Mouse (Mus musculus) heart, postnatal 14 days (tissue): ENCODE data around the gene Gfap. TPM values are rescaled to one million over a fixed set of nuclear protein-coding genes. Genes with fewer than 3 reads are reported as not detected.

Experiments used
- DNase-seq, 2 experiments: peaks; one replicate each; pipeline ENCODE4 v3.0.0; 2021 to 2022
- intact Hi-C: fragments of 180-260 bp; cut with DNase I; formaldehyde crosslinking; loops from one replicate; pipeline ENCODE4 v1.15.1; 2025
- total RNA-seq, 2 experiments: library from RNA; stranded (reverse); gene quantifications; 2 replicates each; pipeline ENCODE4 v1.2.3; 2021

The Gfap gene
- total RNA-seq, 2 experiments from 2014 or later: 0.15 to 0.36 TPM

DNA sequence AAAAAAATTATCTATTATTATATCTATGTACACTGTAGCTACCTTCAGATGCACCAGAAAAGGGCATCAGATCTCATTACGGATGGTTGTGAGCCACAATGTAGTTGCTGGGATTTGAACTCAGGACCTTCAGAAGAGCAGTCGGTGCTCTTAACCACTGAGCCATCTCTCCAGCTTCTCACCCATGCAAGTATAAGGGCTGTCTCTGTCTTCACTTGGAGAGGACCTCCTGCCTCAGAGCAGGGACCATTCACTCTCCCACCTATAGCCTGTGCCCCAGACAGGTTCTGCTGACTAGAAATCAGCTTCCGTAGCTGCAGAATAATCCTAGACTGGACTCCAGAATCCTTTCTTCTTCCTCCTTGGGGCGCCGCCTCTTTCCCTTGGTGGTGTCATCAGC lies 1.4 kb upstream of the Gfap start:
- DNase-seq: no peak
- intact Hi-C loops: loop anchor here (10.0 kb wide), 1 partner anchor 253 kb away; no protein-coding TSS in a partner anchor

DNA sequence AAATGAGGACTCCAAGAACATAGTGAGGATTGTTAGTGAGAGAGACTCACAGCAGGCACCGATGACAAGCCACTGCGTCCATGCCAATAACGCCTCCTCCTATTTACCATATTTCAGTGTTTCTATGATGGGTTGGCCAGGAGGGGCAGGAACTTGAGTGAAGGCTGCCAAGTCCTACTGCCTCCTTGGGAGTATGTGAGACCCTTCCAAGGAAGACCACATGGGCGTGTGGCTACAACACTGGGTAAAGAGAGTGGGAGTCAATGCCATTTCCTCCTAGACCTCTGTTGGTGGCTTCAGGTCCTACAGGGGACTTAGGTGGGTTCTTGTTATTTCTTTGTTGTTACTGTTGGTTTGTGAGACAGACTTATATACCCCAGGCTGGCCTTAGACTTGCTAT lies 487 bp upstream of the Gfap start:
- intact Hi-C loops: loop anchor here (2.0 to 10.0 kb wide), 2 partner anchors 152 to 254 kb away; no protein-coding TSS in a partner anchor
- no peak for DNase-seq

DNA sequence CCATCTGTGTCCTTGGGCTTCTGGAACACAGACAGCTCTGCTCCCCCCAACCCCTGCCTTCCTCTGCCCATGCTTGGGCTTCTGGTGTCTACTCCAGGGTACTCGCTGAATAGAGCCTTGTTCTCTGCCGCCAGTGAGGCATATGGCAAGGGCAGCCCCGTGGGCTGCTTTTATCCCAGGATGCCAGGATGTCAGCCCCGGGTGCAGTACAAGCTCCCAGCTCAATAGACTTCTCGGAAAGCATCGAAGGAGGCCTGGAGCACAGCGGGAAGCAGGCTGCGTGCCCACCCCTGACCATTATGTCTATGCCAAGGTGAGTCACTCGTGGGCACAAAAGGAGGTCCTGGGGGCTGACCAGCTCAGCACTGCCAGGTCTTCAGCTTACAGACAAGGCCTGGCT lies 2.3 kb downstream of the Gfap start:
- intact Hi-C loops: no loop called here
- DNase-seq: no peak

DNA sequence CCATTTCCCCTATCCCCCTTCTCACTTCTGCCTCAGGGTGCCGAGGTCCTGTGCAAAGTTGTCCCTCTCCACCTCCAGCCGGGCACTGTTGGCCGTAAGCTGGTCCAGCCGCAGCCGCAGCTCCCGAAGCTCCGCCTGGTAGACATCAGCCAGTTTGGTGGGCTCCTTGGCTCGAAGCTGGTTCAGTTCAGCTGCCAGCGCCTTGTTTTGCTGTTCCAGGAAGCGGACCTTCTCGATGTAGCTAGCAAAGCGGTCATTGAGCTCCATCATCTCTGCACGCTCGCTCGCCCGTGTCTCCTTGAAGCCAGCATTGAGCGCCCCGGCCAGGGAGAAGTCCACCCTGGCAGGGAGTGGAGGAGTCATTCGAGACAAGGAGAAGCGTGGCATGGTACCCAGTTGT lies 4.1 kb downstream of the Gfap start:
- no peak for DNase-seq
- intact Hi-C loops: no loop called here

DNA sequence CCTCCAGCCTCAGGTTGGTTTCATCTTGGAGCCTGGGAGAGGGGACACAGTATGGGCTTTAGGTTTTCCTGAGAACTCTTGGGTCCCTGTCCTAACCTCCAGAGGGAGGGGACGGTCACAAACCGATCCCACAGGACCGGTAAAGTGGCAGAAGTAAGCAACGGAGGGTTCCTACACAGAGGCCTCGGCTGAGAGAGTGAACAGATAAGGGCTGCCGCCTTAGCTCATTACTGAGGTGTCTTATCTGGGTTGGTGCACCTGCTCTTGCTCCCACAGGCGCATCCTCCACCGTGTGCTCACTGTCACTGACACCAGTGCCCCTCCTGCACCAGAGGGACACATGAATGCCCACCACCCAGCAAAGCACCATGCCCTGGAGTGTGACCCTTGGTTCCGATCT lies 4.9 kb downstream of the Gfap start:
- no peak for DNase-seq
- intact Hi-C loops: no loop called here

GRCm38 (mm10) chr11:102894716-102895115 lies 6.0 kb downstream of the Gfap start:
- intact Hi-C loops: no loop called here
- no peak for DNase-seq

DNA sequence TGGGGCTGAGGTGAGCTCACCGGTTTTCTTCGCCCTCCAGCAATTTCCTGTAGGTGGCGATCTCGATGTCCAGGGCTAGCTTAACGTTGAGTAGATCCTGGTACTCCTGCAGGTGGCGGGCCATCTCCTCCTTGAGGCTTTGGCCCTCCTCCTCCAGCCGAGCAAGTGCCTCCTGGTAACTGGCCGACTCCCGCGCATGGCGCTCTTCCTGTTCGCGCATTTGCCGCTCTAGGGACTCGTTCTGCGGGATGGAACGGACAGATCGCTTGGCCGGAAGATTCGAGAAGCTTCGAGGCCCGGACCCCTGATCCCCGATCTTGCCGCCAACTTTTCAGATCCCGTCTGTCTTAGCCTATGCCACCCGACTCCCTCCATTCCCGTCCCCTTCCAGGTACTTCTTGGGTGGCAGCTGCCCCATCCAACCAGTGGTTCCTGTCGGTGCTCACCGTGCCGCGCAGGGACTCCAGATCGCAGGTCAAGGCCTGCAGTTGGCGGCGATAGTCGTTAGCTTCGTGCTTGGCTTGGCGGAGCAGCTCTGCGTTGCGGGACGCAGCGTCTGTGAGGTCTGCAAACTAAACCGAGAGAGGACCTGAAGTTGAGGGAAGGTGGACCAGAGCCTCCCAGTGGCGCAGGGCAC lies 7.6 kb downstream of the Gfap start:
- DNase-seq: peak; percentile 48 to 58
- intact Hi-C loops: no loop called here

DNA sequence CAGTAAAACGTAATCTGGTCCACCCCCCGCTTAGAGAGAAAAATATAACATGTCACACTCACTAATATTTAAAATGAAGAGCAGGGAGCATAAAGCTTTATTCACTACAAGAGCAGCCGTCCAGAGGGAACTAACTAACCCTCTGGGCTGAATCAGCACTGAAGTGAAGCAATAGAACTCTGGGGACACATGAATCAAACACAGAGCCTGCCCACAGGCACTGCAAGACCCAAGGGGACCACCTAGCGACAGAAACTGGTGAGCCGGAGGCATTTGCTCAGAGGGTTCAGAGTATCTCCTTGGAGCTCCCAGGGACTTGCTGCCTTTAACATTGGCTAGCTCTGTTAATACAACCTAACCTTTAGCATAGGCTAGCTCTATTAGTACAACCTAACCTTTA lies 10.6 kb downstream of the Gfap start:
- no peak for DNase-seq
- intact Hi-C loops: no loop called here

GRCm38 (mm10) chr11:102888135-102888534 lies 12.6 kb downstream of the Gfap start:
- intact Hi-C loops: no loop called here
- DNase-seq: no peak

DNA sequence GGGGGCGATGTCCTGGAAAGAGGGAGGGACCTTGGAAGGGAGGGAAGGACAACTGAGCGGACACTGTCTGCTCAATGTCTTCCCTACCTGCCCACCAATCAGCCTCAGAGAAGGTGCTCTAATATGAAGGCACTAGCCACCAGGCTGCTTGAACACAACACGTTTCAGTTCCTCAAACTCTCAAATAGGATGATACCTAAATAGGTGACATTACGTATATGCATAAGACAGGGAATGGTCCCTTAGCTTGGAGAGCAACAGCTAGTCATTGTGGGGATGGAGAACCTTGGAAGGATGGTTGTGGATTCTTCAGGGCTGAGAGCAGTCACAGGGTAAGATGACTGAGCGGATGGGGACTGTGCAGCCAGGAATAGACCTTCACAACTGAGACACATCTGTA lies 13.3 kb downstream of the Gfap start:
- intact Hi-C loops: no loop called here
- no peak for DNase-seq

- intact Hi-C loops: no loop called here
- no peak for DNase-seq
Observed at GRCm38 (mm10) chr11:102884616-102885219, 16.0 kb downstream of the Gfap start, which contains the start of gene Fam187a. TSS of gene Fam187a (plus strand) at chr11:102885169.

DNA sequence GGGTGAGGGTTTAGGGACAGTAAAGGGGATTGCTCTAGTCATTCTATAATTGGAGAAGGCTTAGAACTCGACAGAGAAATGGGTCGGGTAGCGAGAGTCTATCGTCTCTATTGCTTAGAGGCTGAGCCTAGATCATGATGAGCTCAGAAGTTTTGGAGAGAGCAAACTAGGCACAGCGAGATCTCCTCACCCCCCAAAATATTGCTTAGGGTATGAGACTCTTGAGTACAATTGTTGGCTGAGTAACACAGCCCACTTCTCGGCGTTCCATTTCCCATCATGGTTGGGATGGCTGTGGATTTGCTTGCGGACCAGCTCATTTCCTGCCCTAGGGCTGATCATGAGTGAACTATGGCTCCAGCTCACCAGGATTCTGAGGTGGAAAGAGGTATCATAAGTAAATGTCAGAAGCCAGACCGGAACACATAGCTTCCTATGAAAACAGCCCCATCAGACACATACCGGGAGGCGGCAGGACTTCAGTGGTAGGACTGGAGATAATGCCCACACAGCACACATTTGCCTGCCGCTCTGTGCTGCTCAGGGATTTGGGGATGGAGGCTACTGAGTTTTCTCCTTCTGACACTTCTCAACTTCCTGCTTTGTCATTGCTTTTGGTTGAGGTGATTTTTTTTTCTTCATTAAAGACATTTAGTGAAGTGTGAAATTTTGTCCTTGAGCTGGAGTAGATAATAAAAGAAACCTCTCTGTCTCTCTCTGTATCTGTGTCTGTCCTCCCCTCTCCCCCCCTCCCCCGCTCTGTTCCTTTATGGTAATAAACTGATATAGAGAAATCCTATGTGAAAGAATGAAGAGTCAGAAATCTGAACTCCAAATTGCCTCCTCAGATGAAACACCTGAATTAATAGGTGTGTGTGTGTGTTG lies 19.2 kb downstream of the Gfap start:
- intact Hi-C loops: no loop called here
- no peak for DNase-seq

DNA sequence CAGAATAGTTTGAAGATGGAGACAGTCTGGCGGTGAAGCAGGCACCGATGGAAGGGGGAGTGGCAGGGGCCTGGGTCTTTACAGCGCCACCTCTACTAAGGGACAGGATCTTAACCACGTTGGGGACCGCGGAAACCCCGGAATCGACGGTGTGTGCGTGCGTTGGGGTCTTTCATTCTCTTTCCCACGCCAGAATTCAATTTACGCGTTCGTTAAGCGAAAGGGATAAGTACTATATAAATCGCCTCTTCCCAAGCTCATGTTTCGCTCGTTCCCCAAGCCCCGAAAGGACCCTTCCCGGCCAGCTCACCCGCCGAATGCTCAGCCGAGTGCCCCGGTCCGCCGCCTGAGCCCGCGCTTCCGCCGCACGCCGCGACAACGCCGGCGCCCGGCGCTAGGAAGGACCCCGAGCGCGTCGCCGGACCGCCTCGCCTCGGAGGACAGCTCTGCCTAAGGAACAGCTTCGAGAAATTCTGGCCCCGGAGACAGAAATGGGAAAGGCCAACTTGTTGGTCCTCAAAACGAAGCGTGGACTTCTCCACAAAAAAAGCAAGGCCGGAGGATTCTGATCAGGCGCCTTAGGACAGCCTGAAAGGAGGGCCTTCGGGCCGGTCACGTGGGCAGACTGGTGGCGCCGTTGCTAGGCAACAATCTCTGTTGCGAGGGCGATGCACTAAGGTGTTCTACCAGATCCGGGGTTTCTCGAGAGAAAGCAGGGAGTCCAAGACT lies 20.0 kb downstream of the Gfap start, which contains the start of the genes Eftud2 and Ccdc103:
Gene Eftud2 (minus strand): TSS at position 401 of the 729 bp plus-strand sequence.
Gene Ccdc103 (plus strand): TSS at position 620 of the 729 bp plus-strand sequence.
- DNase-seq: peak; percentile 91 to 95
- intact Hi-C loops: no loop called here

DNA sequence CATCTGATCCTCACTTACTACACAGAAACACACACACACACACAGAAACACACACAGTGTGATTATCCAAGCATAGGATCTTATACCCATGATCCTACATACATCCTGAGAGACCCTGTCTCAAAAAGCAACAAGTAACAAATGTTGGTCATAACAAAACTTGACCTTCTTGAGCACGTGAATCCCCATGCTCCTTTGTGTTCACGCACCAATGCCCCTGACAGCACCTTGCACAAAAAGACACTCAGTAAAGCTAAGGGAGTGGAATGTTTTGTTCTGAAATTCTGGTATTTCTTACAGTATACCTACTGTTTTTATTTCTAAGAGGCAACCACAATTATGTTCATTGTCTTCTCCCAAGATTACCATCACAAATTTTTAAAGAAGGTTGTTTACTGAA lies 21.2 kb downstream of the Gfap start:
- DNase-seq: no peak
- intact Hi-C loops: no loop called here

DNA sequence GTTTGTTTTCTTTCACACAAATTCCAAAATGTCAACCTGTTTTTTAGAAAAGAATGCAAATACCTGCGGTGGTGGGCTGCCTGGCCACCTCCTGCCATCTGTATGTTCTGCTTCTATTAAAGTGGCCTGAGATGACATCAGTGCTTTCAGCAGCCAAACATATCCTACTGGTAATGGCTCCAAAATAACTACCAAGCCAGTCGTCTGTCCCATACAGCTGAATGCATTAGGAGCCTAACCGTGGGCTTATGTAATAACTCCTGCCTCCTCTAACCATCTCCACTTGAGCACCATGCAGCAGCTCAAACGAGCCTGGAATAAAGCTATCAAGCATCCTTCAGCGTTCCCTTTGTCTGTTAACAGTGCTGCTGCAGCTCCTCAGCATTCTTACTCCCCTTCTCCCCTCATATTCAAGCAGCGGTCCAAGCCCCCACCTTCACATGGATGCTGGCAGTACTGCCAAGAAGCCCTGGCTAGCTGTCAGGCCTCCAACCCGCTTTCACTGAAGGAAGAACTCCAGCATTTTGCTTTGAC lies 25.8 kb downstream of the Gfap start:
- intact Hi-C loops: no loop called here
- DNase-seq: no peak

DNA sequence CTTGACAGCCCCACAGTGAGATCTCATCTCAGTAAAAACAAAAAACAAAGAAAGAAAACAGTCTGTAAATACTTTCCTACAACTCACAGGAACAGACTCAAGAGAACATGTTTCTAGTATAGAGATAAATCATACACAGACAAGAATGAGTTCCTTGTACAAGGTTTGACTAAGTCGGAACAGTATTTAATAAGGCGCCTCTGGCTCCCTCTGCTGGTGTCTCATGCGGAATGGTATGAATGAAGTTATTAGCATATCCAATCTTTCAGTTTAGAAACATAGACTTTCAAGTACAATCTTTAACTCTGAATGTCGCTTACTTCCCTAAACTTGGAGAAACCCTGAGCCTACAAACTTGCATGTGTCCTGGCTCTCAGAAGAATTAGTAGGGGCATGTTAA lies 36.4 kb downstream of the Gfap start:
- intact Hi-C loops: loop anchor here (1.0 kb wide), 1 partner anchor 90 kb away; no protein-coding TSS in a partner anchor
- DNase-seq: peak; percentile 71 to 82

GRCm38 (mm10) chr11:102859933-102860332 lies 40.8 kb downstream of the Gfap start:
- intact Hi-C loops: no loop called here
- DNase-seq: no peak

DNA sequence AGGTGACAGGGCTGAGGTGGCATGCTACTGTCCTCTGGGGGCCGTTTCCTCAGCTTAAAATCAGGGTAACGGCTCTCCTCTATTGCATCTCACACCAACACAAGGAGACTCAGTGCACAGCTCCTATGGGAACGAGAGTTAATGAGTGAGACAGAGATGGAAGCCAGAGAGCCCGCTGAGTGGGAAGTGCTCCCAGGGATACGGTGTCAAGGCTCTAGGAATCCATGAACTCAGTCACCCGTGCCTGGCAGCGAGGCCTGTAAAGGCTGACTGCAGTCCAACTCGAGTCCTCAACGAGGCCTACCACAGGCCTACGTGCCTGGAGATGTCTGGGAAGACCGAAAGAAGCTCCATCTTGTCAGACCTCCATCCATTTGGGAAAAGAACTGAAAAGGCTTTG lies 41.8 kb downstream of the Gfap start:
- no peak for DNase-seq

GRCm38 (mm10) chr11:102855941-102856340 lies 44.8 kb downstream of the Gfap start:
- intact Hi-C loops: no loop called here
- DNase-seq: no peak

More for the DNA sequence above, 41.8 kb downstream of the Gfap start:
- intact Hi-C loops: no loop called here

DNA sequence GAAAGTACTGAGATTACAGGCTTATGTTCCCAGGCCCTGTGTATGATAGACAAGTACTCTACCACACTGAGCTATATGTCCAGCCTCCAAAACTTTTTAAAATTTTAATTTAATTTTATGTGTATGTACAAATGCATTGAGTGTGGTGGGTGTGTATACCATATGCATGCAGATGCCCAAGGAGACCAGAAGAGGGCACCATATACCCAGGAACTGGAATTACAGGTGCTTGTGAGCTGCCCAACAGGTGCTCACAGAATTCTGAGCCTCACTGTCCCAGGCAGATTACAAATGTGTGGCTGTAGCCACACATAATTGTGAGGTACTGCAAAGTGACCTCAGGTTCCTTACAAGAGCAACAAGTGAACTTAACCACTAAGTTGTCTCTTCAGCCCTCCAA lies 47.0 kb downstream of the Gfap start:
- DNase-seq: no peak
- intact Hi-C loops: no loop called here
